Mouse (Mus musculus) stomach, embryonic 16.5 days (tissue): ENCODE measurements at regions not wholly inside any gene's neighbourhood (a gene's known extent, or its start where the extent isn't known, plus 50 kb on each side); places are given as distances from the start of the nearest gene placed in this dataset.

Experiments used
- ATAC-seq: fragments of 200-750 bp; cut with Nextera tagmentation; 2 replicates; pipeline ENCODE4 v1.8.0; 2017; ENCODE audit warnings: moderate number of reproducible peaks, moderate TSS enrichment; ENCODE audit not compliant: insufficient read depth, low FRiP score
- H3K27ac ChIP-seq: fragments of 300-500 bp; sonication (generic); 2 replicates; pipeline ENCODE4 v1.5.1; 2014; ENCODE audit warnings: low read length
- H3K27me3 ChIP-seq: fragments of 300-500 bp; sonication (generic); 2 replicates; pipeline ENCODE4 v1.6.1; 2014; ENCODE audit warnings: low read length, control low read depth, mixed read lengths; ENCODE audit not compliant: control insufficient read depth, insufficient read depth
- H3K36me3 ChIP-seq: fragments of 300-500 bp; sonication (generic); 2 replicates; pipeline ENCODE4 v1.6.1; 2014; ENCODE audit warnings: low read length; ENCODE audit not compliant: control insufficient read depth, insufficient read depth
- H3K4me1 ChIP-seq: fragments of 300-500 bp; sonication (generic); 2 replicates; pipeline ENCODE4 v1.6.1; 2014; ENCODE audit warnings: low read length, control low read depth, mixed read lengths; ENCODE audit not compliant: control insufficient read depth, insufficient read depth
- H3K4me2 ChIP-seq: fragments of 300-500 bp; sonication (generic); 2 replicates; pipeline ENCODE4 v1.6.1; 2014; ENCODE audit warnings: low read depth, low read length, mixed read lengths
- H3K4me3 ChIP-seq: fragments of 300-500 bp; sonication (generic); replicated peaks from 2 replicates; pipeline ENCODE4 v1.5.1; 2014; ENCODE audit warnings: mild to moderate bottlenecking, low read length
- H3K9ac ChIP-seq: fragments of 300-500 bp; sonication (generic); 2 replicates; pipeline ENCODE4 v1.6.1; 2014; ENCODE audit warnings: low read length
- H3K9me3 ChIP-seq: fragments of 300-500 bp; sonication (generic); replicated peaks from 2 replicates; pipeline ENCODE4 v1.6.1; 2016; ENCODE audit warnings: low read length, control low read depth; ENCODE audit not compliant: control insufficient read depth
- WGBS: fragments of 180-500 bp; shearing (Covaris S2); extraction: QIAGEN DNeasy Blood & Tissue Kit; methylation state at CpG from one replicate; pipeline ENCODE4 v1.1.7; 2014; 5-methylcytosine and 5-hydroxymethylcytosine counted together

DNA sequence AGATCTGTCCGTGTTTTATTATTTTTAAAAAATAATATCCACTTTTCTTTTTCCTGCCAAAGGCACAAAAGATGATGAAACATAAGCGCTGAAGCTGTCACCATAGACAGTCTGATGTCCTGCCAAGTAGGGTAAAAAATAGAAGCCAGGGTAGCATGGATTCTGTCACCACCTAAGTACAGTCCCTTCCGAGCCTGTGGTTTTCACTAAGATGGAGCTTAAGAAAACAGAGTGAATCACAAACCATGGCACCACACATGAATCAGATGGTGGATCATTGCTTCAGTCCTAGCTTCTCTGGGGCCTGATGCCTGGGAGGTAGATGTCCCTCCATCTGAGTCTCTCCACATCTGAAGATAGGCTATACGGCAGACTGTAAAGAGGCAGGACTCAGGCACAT lies 55.9 kb upstream of the Fmod start:
- peaks cover 2% of the 10 kb centered on the region; the same call in 1 of the 2 replicates for H3K9me3 ChIP-seq
- WGBS, result 88% methylated on average over 4 of the region's 4 CpGs
- no peaks in the 10 kb centered on the region for H3K36me3 ChIP-seq
- H3K27ac ChIP-seq, result no peak overlapping the region
- no peak overlapping the region for H3K9ac ChIP-seq
- no peak overlapping the region for H3K4me2 ChIP-seq
- no peak overlapping the region for H3K4me3 ChIP-seq
- no peak for ATAC-seq
- peaks cover 14% of the 10 kb centered on the region for H3K4me1 ChIP-seq
- H3K27me3 ChIP-seq, result no peaks in the 10 kb centered on the region

DNA sequence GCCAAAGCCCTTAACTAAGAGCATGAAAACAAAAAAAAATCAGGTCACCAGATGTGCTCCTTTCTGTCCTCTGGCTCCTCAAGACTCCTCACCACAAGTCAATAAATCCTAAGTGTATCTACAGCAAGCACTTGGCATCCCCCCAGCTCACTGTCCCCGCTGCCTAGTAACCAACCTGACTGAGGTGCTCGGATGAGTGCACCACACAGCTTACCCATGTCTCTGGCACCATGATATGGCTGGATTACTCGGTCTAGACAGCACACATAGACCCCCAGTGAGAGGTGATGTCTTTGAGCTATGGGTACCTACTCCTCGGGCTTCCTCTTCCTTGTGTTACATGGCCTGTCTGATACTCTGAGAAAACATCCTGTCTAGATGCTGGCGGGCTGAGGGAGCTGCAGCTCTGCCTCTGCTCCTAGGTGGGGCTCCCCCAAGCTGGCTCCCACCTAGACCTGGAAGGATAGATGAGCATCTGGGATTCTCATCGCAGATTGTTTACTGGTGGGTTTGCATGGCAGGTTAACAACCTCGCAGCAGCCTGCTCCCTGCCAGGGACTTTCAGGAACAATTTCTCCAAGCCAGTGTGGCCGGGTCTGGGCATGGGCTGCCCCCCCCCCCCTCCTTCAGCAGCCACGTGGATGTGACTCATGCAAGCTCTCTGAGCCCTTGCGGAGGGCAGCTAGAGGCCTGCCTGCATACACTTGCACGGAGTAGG lies 57.2 kb upstream of the Prelp start:
- Histone ChIP-seq H3K36me3 (no peaks in the 10 kb centered on the region), H3K4me3 (no peak overlapping the region), H3K27ac (peak overlapping the region; percentile 2; the same call in 1 of the 2 replicates), H3K9ac (0 out of 2 replicates have a peak overlapping the region, but pooled peaks have one; percentile 35), H3K4me1 (peaks cover 14% of the 10 kb centered on the region), H3K27me3 (no peaks in the 10 kb centered on the region), H3K4me2 (no peak overlapping the region), H3K9me3 (peaks cover 2% of the 10 kb centered on the region; the same call in 1 of the 2 replicates)
- ATAC-seq, result peak; percentile 80; the same call in 1 of the 2 replicates
- WGBS, result 35% methylated on average over 11 of the region's 11 CpGs

DNA sequence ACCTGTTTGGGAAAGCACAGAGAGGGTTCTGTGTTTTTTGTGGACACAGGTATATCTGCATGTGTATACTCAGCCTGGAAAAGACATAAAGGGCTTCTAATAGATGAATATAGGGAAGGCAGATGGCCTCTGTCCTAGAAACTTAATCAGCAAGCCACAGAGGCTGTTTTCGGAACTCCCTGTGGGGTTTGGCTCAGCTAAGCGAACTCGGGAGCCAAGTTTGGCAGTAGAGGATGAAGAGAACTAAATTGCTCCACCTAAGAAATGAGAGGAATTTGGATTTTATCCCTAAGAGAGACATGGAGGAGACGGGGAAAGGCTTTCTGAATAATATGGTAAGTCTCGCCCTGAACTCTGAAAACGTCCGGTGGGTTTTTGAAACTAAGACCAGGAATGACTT lies 56.0 kb upstream of the Prelp start:
- no peaks in the 10 kb centered on the region for H3K36me3 ChIP-seq
- peaks cover 2% of the 10 kb centered on the region; the same call in 1 of the 2 replicates for H3K9me3 ChIP-seq
- no peaks in the 10 kb centered on the region for H3K27me3 ChIP-seq
- peaks cover 14% of the 10 kb centered on the region for H3K4me1 ChIP-seq
- no peak overlapping the region for H3K9ac ChIP-seq
- no peak overlapping the region for H3K27ac ChIP-seq
- no peak overlapping the region for H3K4me3 ChIP-seq
- 62% methylated on average over 7 of the region's 7 CpGs for WGBS
- no peak for ATAC-seq
- H3K4me2 ChIP-seq, result no peak overlapping the region

DNA sequence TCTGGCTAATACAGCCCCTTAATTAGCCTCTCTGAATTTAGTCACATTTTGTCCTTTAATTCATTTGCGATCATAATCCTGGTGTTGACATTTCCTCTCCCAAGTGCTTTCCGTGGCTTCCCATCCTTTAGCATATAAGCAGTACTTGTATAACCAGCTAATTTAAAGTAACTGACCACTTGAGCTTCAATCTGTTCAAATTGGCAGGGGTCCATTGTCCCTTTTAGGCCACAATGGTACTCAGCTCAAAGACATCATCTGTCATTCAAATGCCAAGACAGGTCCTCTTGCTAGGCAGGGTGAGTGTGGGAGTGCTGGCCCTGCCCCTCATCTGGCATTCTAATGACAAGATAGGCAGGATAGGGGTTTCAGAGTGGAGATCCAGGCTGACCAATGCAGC lies 52.6 kb upstream of the Prelp start:
- Histone ChIP-seq H3K4me3 (no peak overlapping the region), H3K4me1 (peaks cover 15% of the 10 kb centered on the region), H3K36me3 (no peaks in the 10 kb centered on the region), H3K27ac (no peak overlapping the region), H3K9ac (no peak overlapping the region), H3K4me2 (no peak overlapping the region), H3K27me3 (no peaks in the 10 kb centered on the region), H3K9me3 (no peaks in the 10 kb centered on the region)
- ATAC-seq, result no peak
- 62% methylated on average over 2 of the region's 2 CpGs for WGBS

DNA sequence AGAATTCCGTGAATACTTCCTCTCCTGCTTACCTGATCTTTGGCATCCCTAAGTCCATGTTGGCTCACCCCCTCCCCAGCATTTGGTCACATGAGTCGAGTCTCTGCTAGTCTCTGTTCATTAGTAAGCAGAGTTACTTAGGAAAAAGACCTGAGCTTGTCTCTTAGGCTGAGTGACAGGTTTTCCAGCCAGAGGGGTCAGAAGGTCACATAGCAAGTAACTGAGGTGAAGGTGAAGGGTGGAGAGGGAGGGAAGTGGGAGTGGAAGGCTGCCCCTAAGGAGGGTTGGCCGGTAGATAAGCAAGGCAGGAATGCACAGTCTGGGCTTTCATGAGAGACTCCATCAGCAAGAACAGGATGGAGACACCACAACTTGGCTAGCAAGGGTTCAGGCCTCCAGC lies 50.1 kb upstream of the Prelp start:
- peaks cover 12% of the 10 kb centered on the region for H3K4me1 ChIP-seq
- no peaks in the 10 kb centered on the region for H3K9me3 ChIP-seq
- no peaks in the 10 kb centered on the region for H3K36me3 ChIP-seq
- no peak overlapping the region for H3K27ac ChIP-seq
- H3K4me2 ChIP-seq, result no peak overlapping the region
- no peak overlapping the region for H3K9ac ChIP-seq
- H3K4me3 ChIP-seq, result no peak overlapping the region
- 35% methylated on average over 3 of the region's 3 CpGs for WGBS
- no peaks in the 10 kb centered on the region for H3K27me3 ChIP-seq
- no peak for ATAC-seq
